Comparison of ENCODE assay signal across 27 mouse cellular contexts in genomic region chr13:70075353-70075752, GRCm38 (mm10).
A peak's percentile ranks its signal among the peaks of the same experiment; 100 is the strongest.
DNase-seq lines count a peak whose midpoint lies in the region; ATAC-seq lines count a peak whose summit lies in the region.
"Had no signal": no experiment of that assay in that cellular context is flagged by ENCODE, and none has a peak within 500 bp of the region (broad histone marks: within the 10 kb centered on the region; RNA-seq: fewer than 3 reads in every experiment).

No protein-coding gene starts in this region.

- H3K4me2 ChIP-seq in forebrain, embryonic 16.5 days (ENCODE audit: low read length), result no peak overlapping the region
- H3K4me2 ChIP-seq in forebrain, embryonic 12.5 days, result no peak overlapping the region
- no peak overlapping the region for H3K4me2 ChIP-seq in hindbrain, embryonic 15.5 days
- no peak overlapping the region for H3K4me2 ChIP-seq in hindbrain, embryonic 14.5 days (replicated peaks)
- H3K4me2 ChIP-seq: embryonic facial prominence, embryonic 13.5 days; heart, embryonic 12.5 days; heart, embryonic 15.5 days; hindbrain, embryonic 12.5 days; intestine, embryonic 15.5 days had no signal

- H3K4me3 ChIP-seq in forebrain, embryonic 16.5 days (replicated peaks; ENCODE audit: low read length), result no peak overlapping the region
- H3K4me3 ChIP-seq in forebrain, embryonic 12.5 days (replicated peaks), result no peak overlapping the region
- H3K4me3 ChIP-seq in hindbrain, embryonic 15.5 days, result no peak overlapping the region
- no peak overlapping the region for H3K4me3 ChIP-seq in hindbrain, embryonic 14.5 days (replicated peaks; ENCODE audit: low read length)
- H3K4me3 ChIP-seq: embryonic facial prominence, embryonic 10.5 days; embryonic facial prominence, embryonic 13.5 days; erythroblast, embryonic 14.5 days; heart, embryonic 12.5 days; heart, embryonic 15.5 days; hindbrain, embryonic 12.5 days; intestine, embryonic 15.5 days had no signal

- H3K27ac ChIP-seq in forebrain, embryonic 16.5 days (ENCODE audit: low read length), result no peak overlapping the region
- H3K27ac ChIP-seq in forebrain, embryonic 12.5 days, result no peak overlapping the region
- H3K27ac ChIP-seq in hindbrain, embryonic 15.5 days (replicated peaks), result no peak overlapping the region
- H3K27ac ChIP-seq in hindbrain, embryonic 14.5 days, result no peak overlapping the region
- H3K27ac ChIP-seq: embryonic facial prominence, embryonic 10.5 days; embryonic facial prominence, embryonic 13.5 days; heart, embryonic 15.5 days; hindbrain, embryonic 12.5 days; intestine, embryonic 15.5 days had no signal

- H3K27me3 ChIP-seq in forebrain, embryonic 16.5 days (replicated peaks; ENCODE audit: control insufficient read depth, insufficient read depth, low read length), result no peaks in the 10 kb centered on the region
- no peaks in the 10 kb centered on the region for H3K27me3 ChIP-seq in forebrain, embryonic 12.5 days
- no peaks in the 10 kb centered on the region for H3K27me3 ChIP-seq in hindbrain, embryonic 15.5 days
- H3K27me3 ChIP-seq in hindbrain, embryonic 14.5 days (ENCODE audit: control insufficient read depth, insufficient read depth, low read length), result no peaks in the 10 kb centered on the region
- H3K27me3 ChIP-seq: heart, embryonic 12.5 days; heart, embryonic 15.5 days; hindbrain, embryonic 12.5 days; intestine, embryonic 15.5 days had no signal

- H3K9me3 ChIP-seq in forebrain, embryonic 16.5 days (ENCODE audit: control insufficient read depth, low read length), result no peaks in the 10 kb centered on the region
- no peaks in the 10 kb centered on the region for H3K9me3 ChIP-seq in forebrain, embryonic 12.5 days
- no peaks in the 10 kb centered on the region for H3K9me3 ChIP-seq in hindbrain, embryonic 15.5 days
- no peaks in the 10 kb centered on the region for H3K9me3 ChIP-seq in hindbrain, embryonic 14.5 days (ENCODE audit: control insufficient read depth, low read length)
- H3K9me3 ChIP-seq: embryonic facial prominence, embryonic 10.5 days; embryonic facial prominence, embryonic 13.5 days; heart, embryonic 12.5 days; heart, embryonic 15.5 days; hindbrain, embryonic 12.5 days; intestine, embryonic 15.5 days had no signal

- intact Hi-C loops in left cerebral cortex, postnatal 4 days (cut with DNase I), result no loop called here

- WGBS in forebrain, embryonic 16.5 days, result 72% methylated on average over 4 of the region's 4 CpGs
- 77% methylated on average over 4 of the region's 4 CpGs for WGBS in forebrain, embryonic 12.5 days
- WGBS in hindbrain, embryonic 15.5 days, result 75% methylated on average over 4 of the region's 4 CpGs
- 67% methylated on average over 4 of the region's 4 CpGs for WGBS in hindbrain, embryonic 14.5 days

- no peak overlapping the region for H3K9ac ChIP-seq in forebrain, embryonic 16.5 days (replicated peaks; ENCODE audit: low read depth, low read length)
- H3K9ac ChIP-seq in forebrain, embryonic 12.5 days, result no peak overlapping the region
- no peak overlapping the region for H3K9ac ChIP-seq in hindbrain, embryonic 15.5 days
- no peak overlapping the region for H3K9ac ChIP-seq in hindbrain, embryonic 14.5 days
- H3K9ac ChIP-seq: embryonic facial prominence, embryonic 13.5 days; heart, embryonic 12.5 days; heart, embryonic 15.5 days; hindbrain, embryonic 12.5 days; intestine, embryonic 15.5 days had no signal

- H3K4me1 ChIP-seq in forebrain, embryonic 16.5 days (replicated peaks; ENCODE audit: control insufficient read depth, insufficient read depth, low read length), result 0 out of 2 replicates have a peak, but pooled peaks cover under 1% of the 10 kb centered on the region
- no peaks in the 10 kb centered on the region for H3K4me1 ChIP-seq in forebrain, embryonic 12.5 days
- no peaks in the 10 kb centered on the region for H3K4me1 ChIP-seq in hindbrain, embryonic 15.5 days (replicated peaks)
- H3K4me1 ChIP-seq in hindbrain, embryonic 14.5 days (replicated peaks; ENCODE audit: control insufficient read depth, insufficient read depth, low read length), result no peaks in the 10 kb centered on the region
- H3K4me1 ChIP-seq: heart, embryonic 12.5 days; heart, embryonic 15.5 days; hindbrain, embryonic 12.5 days; intestine, embryonic 15.5 days had no signal

- no peaks in the 10 kb centered on the region for H3K36me3 ChIP-seq in forebrain, embryonic 16.5 days (ENCODE audit: control insufficient read depth, insufficient read depth)
- no peaks in the 10 kb centered on the region for H3K36me3 ChIP-seq in forebrain, embryonic 12.5 days (replicated peaks)
- no peaks in the 10 kb centered on the region for H3K36me3 ChIP-seq in hindbrain, embryonic 15.5 days
- H3K36me3 ChIP-seq in hindbrain, embryonic 14.5 days (replicated peaks; ENCODE audit: control insufficient read depth, insufficient read depth), result no peaks in the 10 kb centered on the region
- H3K36me3 ChIP-seq: embryonic facial prominence, embryonic 10.5 days; embryonic facial prominence, embryonic 13.5 days; heart, embryonic 12.5 days; heart, embryonic 15.5 days; hindbrain, embryonic 12.5 days; intestine, embryonic 15.5 days had no signal

- no peak for DNase-seq in hindbrain, embryonic 14.5 days (ENCODE audit: low spot score)
- peak; percentile 33 for DNase-seq in left cerebral cortex, postnatal 4 days
- DNase-seq in left cerebral cortex, adult 18-20 months (ENCODE audit: low spot score in 2 of 2), result no peak
- DNase-seq: adrenal gland, adult 2 months; adrenal gland, postnatal 14 days; cerebellum, adult 11 months; cerebellum, adult 8-10 months; cerebellum, postnatal 25 days; embryo, embryonic 11 days; gastrocnemius, postnatal 10 days; gastrocnemius, postnatal 36 days; heart, postnatal 10 days; heart, postnatal 36 days; kidney, adult 11 months; kidney, adult 8-10 months had no signal

- ATAC-seq in forebrain, embryonic 16.5 days, result peak; percentile 33; the same call in 1 of the 2 replicates
- ATAC-seq in forebrain, embryonic 12.5 days (ENCODE audit: low FRiP score), result no peak
- ATAC-seq in hindbrain, embryonic 15.5 days (ENCODE audit: low FRiP score, low read depth), result peak; percentile 15; the same call in 1 of the 2 replicates
- ATAC-seq in hindbrain, embryonic 14.5 days (ENCODE audit: low FRiP score), result no peak
- ATAC-seq: CD4-positive, CD25-positive, alpha-beta regulatory T cell, adult 4 months; forebrain, embryonic 14.5 days; intestine, embryonic 15.5 days had no signal

Comparison
In these comparisons a context has a peak if more than half of its experiments do, and no peak if none do; other contexts are left out.
1. ATAC-seq: peak in forebrain, embryonic 16.5 days (single experiment) and hindbrain, embryonic 15.5 days (single experiment); none in forebrain, embryonic 12.5 days (single experiment) and hindbrain, embryonic 14.5 days (single experiment).